Mouse (Mus musculus): ENCODE results near the gene Ttc39b. TPM values are rescaled to one million over a fixed set of nuclear protein-coding genes. Genes with fewer than 3 reads are reported as not detected.
A peak's percentile ranks its signal among the peaks of the same experiment; 100 is the strongest.

Gene Ttc39b
- polyA plus RNA-seq, 1 experiment from 2014 or later = 14.9 TPM

- peak overlapping the region; percentile 36 for H3K4me2 ChIP-seq (ENCODE audit: low read length)
- peak; percentile 86 for ATAC-seq
- H3K4me3 ChIP-seq (ENCODE audit: low read depth, low read length) = no peak overlapping the region
- H3K9me3 ChIP-seq (replicated peaks; ENCODE audit: control insufficient read depth, low read length) = no peaks in the 10 kb centered on the region
- peak overlapping the region; percentile 88 for H3K27ac ChIP-seq (ENCODE audit: low read depth, low read length)
- H3K9ac ChIP-seq (ENCODE audit: low read length) = peak overlapping the region; percentile 2; the same call in 1 of the 2 replicates
- peaks cover 24% of the 10 kb centered on the region for H3K4me1 ChIP-seq (ENCODE audit: control insufficient read depth, insufficient read depth, low read length)
- peak; percentile 96 for DNase-seq (ENCODE audit: low spot score)
- no peaks in the 10 kb centered on the region for H3K36me3 ChIP-seq (ENCODE audit: control insufficient read depth, insufficient read depth, low read length)
- H3K27me3 ChIP-seq (replicated peaks; ENCODE audit: control insufficient read depth, insufficient read depth, low read length) = no peaks in the 10 kb centered on the region
- 10% methylated on average over 10 of the region's 10 CpGs for WGBS
Observed at GRCm38 (mm10) chr4:83206803-83207586, 117.1 kb downstream of the Ttc39b start.

- H3K27me3 ChIP-seq (replicated peaks; ENCODE audit: control insufficient read depth, insufficient read depth, low read length) = no peaks in the 10 kb centered on the region
- no peak overlapping the region for H3K4me3 ChIP-seq (ENCODE audit: low read depth, low read length)
- 17% methylated on average over 2 of the region's 2 CpGs for WGBS
- H3K9ac ChIP-seq (ENCODE audit: low read length) = peak overlapping the region; percentile 2; the same call in 1 of the 2 replicates
- H3K36me3 ChIP-seq (ENCODE audit: control insufficient read depth, insufficient read depth, low read length) = no peaks in the 10 kb centered on the region
- H3K9me3 ChIP-seq (replicated peaks; ENCODE audit: control insufficient read depth, low read length) = no peaks in the 10 kb centered on the region
- peak overlapping the region; percentile 88 for H3K27ac ChIP-seq (ENCODE audit: low read depth, low read length)
- no peak for DNase-seq (ENCODE audit: low spot score)
- H3K4me2 ChIP-seq (ENCODE audit: low read length) = peak overlapping the region; percentile 36
- peak; percentile 40; the same call in 1 of the 2 replicates for ATAC-seq
- peaks cover 21% of the 10 kb centered on the region for H3K4me1 ChIP-seq (ENCODE audit: control insufficient read depth, insufficient read depth, low read length)
Observed at GRCm38 (mm10) chr4:83206416-83206802, 117.6 kb downstream of the Ttc39b start.

GRCm38 (mm10) chr4:83199391-83199790 is 124.7 kb downstream of the Ttc39b start:
- ATAC-seq (no peak), DNase-seq (ENCODE audit: low spot score) (no peak)
- no peak overlapping the region for H3K9ac ChIP-seq (ENCODE audit: low read length)
- H3K9me3 ChIP-seq (replicated peaks; ENCODE audit: control insufficient read depth, low read length) = no peaks in the 10 kb centered on the region
- no peak overlapping the region for H3K4me2 ChIP-seq (ENCODE audit: low read length)
- WGBS = 81% methylated on average over 8 of the region's 8 CpGs
- H3K4me3 ChIP-seq (ENCODE audit: low read depth, low read length) = no peak overlapping the region
- H3K27me3 ChIP-seq (replicated peaks; ENCODE audit: control insufficient read depth, insufficient read depth, low read length) = no peaks in the 10 kb centered on the region
- H3K27ac ChIP-seq (ENCODE audit: low read depth, low read length) = no peak overlapping the region
- no peaks in the 10 kb centered on the region for H3K36me3 ChIP-seq (ENCODE audit: control insufficient read depth, insufficient read depth, low read length)
- no peaks in the 10 kb centered on the region for H3K4me1 ChIP-seq (ENCODE audit: control insufficient read depth, insufficient read depth, low read length)

- H3K27ac ChIP-seq (ENCODE audit: low read depth, low read length) = no peak overlapping the region
- H3K9me3 ChIP-seq (replicated peaks; ENCODE audit: control insufficient read depth, low read length) = no peaks in the 10 kb centered on the region
- ATAC-seq = no peak
- no peaks in the 10 kb centered on the region for H3K36me3 ChIP-seq (ENCODE audit: control insufficient read depth, insufficient read depth, low read length)
- WGBS = 85% methylated on average over 3 of the region's 3 CpGs
- H3K27me3 ChIP-seq (replicated peaks; ENCODE audit: control insufficient read depth, insufficient read depth, low read length) = no peaks in the 10 kb centered on the region
- no peaks in the 10 kb centered on the region for H3K4me1 ChIP-seq (ENCODE audit: control insufficient read depth, insufficient read depth, low read length)
- H3K4me2 ChIP-seq (ENCODE audit: low read length) = no peak overlapping the region
- no peak for DNase-seq (ENCODE audit: low spot score)
- no peak overlapping the region for H3K4me3 ChIP-seq (ENCODE audit: low read depth, low read length)
- no peak overlapping the region for H3K9ac ChIP-seq (ENCODE audit: low read length)
Observed at GRCm38 (mm10) chr4:83198123-83198522, 125.9 kb downstream of the Ttc39b start.

- Histone ChIP-seq H3K27ac (ENCODE audit: low read depth, low read length) (no peak overlapping the region), H3K27me3 (replicated peaks; ENCODE audit: control insufficient read depth, insufficient read depth, low read length) (no peaks in the 10 kb centered on the region), H3K4me2 (ENCODE audit: low read length) (no peak overlapping the region), H3K4me3 (ENCODE audit: low read depth, low read length) (no peak overlapping the region), H3K4me1 (ENCODE audit: control insufficient read depth, insufficient read depth, low read length) (peaks cover 3% of the 10 kb centered on the region; the same call in 1 of the 2 replicates), H3K9me3 (replicated peaks; ENCODE audit: control insufficient read depth, low read length) (no peaks in the 10 kb centered on the region), H3K36me3 (ENCODE audit: control insufficient read depth, insufficient read depth, low read length) (no peaks in the 10 kb centered on the region), H3K9ac (ENCODE audit: low read length) (no peak overlapping the region)
- ATAC-seq (no peak), DNase-seq (ENCODE audit: low spot score) (no peak)
- WGBS = 88% methylated on average over 2 of the region's 2 CpGs
Observed at GRCm38 (mm10) chr4:83189736-83190135, 134.3 kb downstream of the Ttc39b start.

- no peaks in the 10 kb centered on the region for H3K9me3 ChIP-seq (replicated peaks; ENCODE audit: control insufficient read depth, low read length)
- no peak overlapping the region for H3K4me2 ChIP-seq (ENCODE audit: low read length)
- H3K4me1 ChIP-seq (ENCODE audit: control insufficient read depth, insufficient read depth, low read length) = peaks cover 5% of the 10 kb centered on the region; the same call in 1 of the 2 replicates
- H3K9ac ChIP-seq (ENCODE audit: low read length) = no peak overlapping the region
- H3K27ac ChIP-seq (ENCODE audit: low read depth, low read length) = no peak overlapping the region
- no peak overlapping the region for H3K4me3 ChIP-seq (ENCODE audit: low read depth, low read length)
- DNase-seq (ENCODE audit: low spot score) (no peak), ATAC-seq (no peak)
- 39% methylated on average over 1 of the region's 1 CpGs for WGBS
- H3K36me3 ChIP-seq (ENCODE audit: control insufficient read depth, insufficient read depth, low read length) = no peaks in the 10 kb centered on the region
- H3K27me3 ChIP-seq (replicated peaks; ENCODE audit: control insufficient read depth, insufficient read depth, low read length) = no peaks in the 10 kb centered on the region
Observed at GRCm38 (mm10) chr4:83187324-83187723, 136.7 kb downstream of the Ttc39b start.

GRCm38 (mm10) chr4:83186448-83186847 is 137.6 kb downstream of the Ttc39b start:
- H3K36me3 ChIP-seq (ENCODE audit: control insufficient read depth, insufficient read depth, low read length) = no peaks in the 10 kb centered on the region
- ATAC-seq = no peak
- no peak overlapping the region for H3K27ac ChIP-seq (ENCODE audit: low read depth, low read length)
- no peaks in the 10 kb centered on the region for H3K9me3 ChIP-seq (replicated peaks; ENCODE audit: control insufficient read depth, low read length)
- no peak overlapping the region for H3K4me2 ChIP-seq (ENCODE audit: low read length)
- DNase-seq (ENCODE audit: low spot score) = no peak
- no peaks in the 10 kb centered on the region for H3K27me3 ChIP-seq (replicated peaks; ENCODE audit: control insufficient read depth, insufficient read depth, low read length)
- WGBS = 35% methylated on average over 6 of the region's 6 CpGs
- no peak overlapping the region for H3K4me3 ChIP-seq (ENCODE audit: low read depth, low read length)
- H3K9ac ChIP-seq (ENCODE audit: low read length) = no peak overlapping the region
- H3K4me1 ChIP-seq (ENCODE audit: control insufficient read depth, insufficient read depth, low read length) = peaks cover 5% of the 10 kb centered on the region; the same call in 1 of the 2 replicates

- Histone ChIP-seq H3K9me3 (replicated peaks; ENCODE audit: control insufficient read depth, low read length) (no peaks in the 10 kb centered on the region), H3K27me3 (replicated peaks; ENCODE audit: control insufficient read depth, insufficient read depth, low read length) (no peaks in the 10 kb centered on the region), H3K4me2 (ENCODE audit: low read length) (no peak overlapping the region), H3K4me1 (ENCODE audit: control insufficient read depth, insufficient read depth, low read length) (peaks cover 5% of the 10 kb centered on the region; the same call in 1 of the 2 replicates), H3K4me3 (ENCODE audit: low read depth, low read length) (no peak overlapping the region), H3K9ac (ENCODE audit: low read length) (0 out of 2 replicates have a peak overlapping the region, but pooled peaks have one; percentile 50), H3K36me3 (ENCODE audit: control insufficient read depth, insufficient read depth, low read length) (no peaks in the 10 kb centered on the region), H3K27ac (ENCODE audit: low read depth, low read length) (0 out of 2 replicates have a peak overlapping the region, but pooled peaks have one; percentile 27)
- 27% methylated on average over 9 of the region's 9 CpGs for WGBS
- ATAC-seq = peak; percentile 89
- peak; percentile 95 for DNase-seq (ENCODE audit: low spot score)
Observed at GRCm38 (mm10) chr4:83183288-83183930, 140.6 kb downstream of the Ttc39b start.

Data from forebrain, embryonic 14.5 days (tissue).